Mouse (Mus musculus) liver, postnatal 0 days (tissue): ENCODE results near the gene Psg23.
"Not testable (repeated sequence)": the region's sequence is repeated elsewhere in the genome, so short reads cannot be mapped to it uniquely, and the experiment has no call there.

Source experiments
- CTCF ChIP-seq: sonication (generic); IDR thresholded peaks from 2 replicates; pipeline ENCODE4 v1.5.1; 2016; ENCODE audit warnings: antibody characterized with exemption, low read depth
- EP300 ChIP-seq: IDR thresholded peaks from 2 replicates; pipeline ENCODE4 v1.6.1; 2016; ENCODE audit warnings: antibody characterized with exemption, low read depth, mild to moderate bottlenecking

GRCm38 (mm10) chr7:18626921-18627320 lies 10.6 kb upstream of the Psg23 start:
- TF ChIP-seq CTCF, EP300: not testable (repeated sequence)
